Mouse (Mus musculus): ENCODE measurements around the gene Lrrc39.

Gene Lrrc39

GRCm38 (mm10) chr3:116604570-116604969, 41.8 kb downstream of the Lrrc39 start:
- DNase-seq (ENCODE audit: low spot score in 2 of 2), result no peak

- no peak for DNase-seq (ENCODE audit: low spot score in 2 of 2)
These were observed 51.6 kb downstream of the Lrrc39 start, which contains the start of gene Trmt13 for GRCm38 (mm10) chr3:116614295-116614892. TSS of gene Trmt13 (minus strand) at chr3:116614587.

GRCm38 (mm10) chr3:116615318-116616068, 52.7 kb downstream of the Lrrc39 start:
- DNase-seq (ENCODE audit: low spot score in 2 of 2), result no peak

- no peak for DNase-seq (ENCODE audit: low spot score in 2 of 2)
These were observed 56.1 kb downstream of the Lrrc39 start for GRCm38 (mm10) chr3:116618855-116619254.

GRCm38 (mm10) chr3:116620636-116621370, 58.0 kb downstream of the Lrrc39 start:
- no peak for DNase-seq (ENCODE audit: low spot score in 2 of 2)

- no peak for DNase-seq (ENCODE audit: low spot score in 2 of 2)
These were observed 59.9 kb downstream of the Lrrc39 start for GRCm38 (mm10) chr3:116622641-116623040.

GRCm38 (mm10) chr3:116631459-116631858, 68.7 kb downstream of the Lrrc39 start:
- no peak for DNase-seq (ENCODE audit: low spot score in 2 of 2)
